Mouse (Mus musculus): ENCODE data around the gene Mrpl10.
A peak's percentile ranks its signal among the peaks of the same experiment; 100 is the strongest.

GRCm38 (mm10) chr11:97021873-97022484, 19.4 kb upstream of the Mrpl10 start:
- peak; percentile 25; the same call in 1 of the 2 replicates for TF ChIP-seq ETS1 (conservative IDR thresholded peaks at IDR 0.05; ENCODE audit: low read depth, low read length)
- TF ChIP-seq CTCF (conservative IDR thresholded peaks at IDR 0.05 in 1 of 2, IDR thresholded peaks at IDR 0.05 in 1 of 2; ENCODE audit: low read depth in 2 of 2, low read length in 2 of 2), result peak in 1 of 2 experiments; percentile 94
- TF ChIP-seq EP300 (IDR thresholded peaks at IDR 0.05; ENCODE audit: low read length), result no peak
- 0 out of 2 replicates have a peak, but pooled peaks have one; percentile 18 for TF ChIP-seq ZMIZ1 (IDR thresholded peaks at IDR 0.05; ENCODE audit: low read depth, low read length)
- no peak for TF ChIP-seq MAFK (IDR thresholded peaks at IDR 0.05; ENCODE audit: insufficient replicate concordance, low read length)
- TF ChIP-seq JUN (IDR thresholded peaks at IDR 0.05; ENCODE audit: insufficient read depth, low read depth, low read length), result no peak
- TF ChIP-seq POLR2A (IDR thresholded peaks at IDR 0.05; ENCODE audit: low read depth, low read length), result peak; percentile 58; the same call in 1 of the 2 replicates
- TF ChIP-seq SIN3A (IDR thresholded peaks at IDR 0.05; ENCODE audit: low read length), result peak; percentile 91
- peak; percentile 3; the same call in 1 of the 2 replicates for TF ChIP-seq HCFC1 (IDR thresholded peaks at IDR 0.05; ENCODE audit: low read depth, low read length)
- peak; percentile 96 for TF ChIP-seq RAD21 (IDR thresholded peaks at IDR 0.05; ENCODE audit: low read depth, low read length)
- TF ChIP-seq USF2 (conservative IDR thresholded peaks at IDR 0.05; ENCODE audit: low read depth, low read length), result no peak
- peak; percentile 71 for TF ChIP-seq MEF2A (IDR thresholded peaks at IDR 0.05; ENCODE audit: borderline replicate concordance, low read depth, low read length)
- TF ChIP-seq MAX (IDR thresholded peaks at IDR 0.05; ENCODE audit: low read length), result peak; percentile 79
- no peak; the same call in none of the 2 replicates for TF ChIP-seq ELF1 (IDR thresholded peaks at IDR 0.05; ENCODE audit: low read depth, low read length)
